Mouse (Mus musculus) embryonic fibroblast, embryonic 13.5 days (primary cell): Measurements from ENCODE around the gene Rad51b. TPM values are rescaled to one million over a fixed set of nuclear protein-coding genes. Genes with fewer than 3 reads are reported as not detected.

ENCODE experiments used
- H3K27ac ChIP-seq: 2 replicates; pipeline ENCODE4 v1.5.1; 2012; ENCODE audit warnings: low read length, control low read depth, inconsistent platforms; ENCODE audit not compliant: insufficient read depth
- H3K4me1 ChIP-seq: 2 replicates; pipeline ENCODE4 v1.6.1; 2011; ENCODE audit warnings: low read length; ENCODE audit not compliant: control insufficient read depth, insufficient read depth
- H3K4me3 ChIP-seq: 2 replicates; pipeline ENCODE4 v1.5.1; 2011; ENCODE audit warnings: mild to moderate bottlenecking, control low read depth, low read length; ENCODE audit not compliant: insufficient read depth
- CTCF ChIP-seq: IDR thresholded peaks from 2 replicates; pipeline ENCODE4 v1.5.1; 2011; ENCODE audit warnings: mild to moderate bottlenecking, control low read depth, low read length, moderate library complexity, borderline replicate concordance; ENCODE audit not compliant: insufficient read depth
- POLR2A ChIP-seq: IDR thresholded peaks from 2 replicates; pipeline ENCODE4 v1.6.1; 2011; ENCODE audit warnings: low read depth, mild to moderate bottlenecking, control low read depth, low read length, moderate library complexity
- polyA plus RNA-seq: library from polyadenylated mRNA; stranded (reverse); fragments of >200 nt; gene quantifications from 2 replicates; pipeline ENCODE4 v1.2.4, GENCODE M21; 2011; ENCODE audit warnings: low read depth; ENCODE audit not compliant: missing spikeins, insufficient read length

The Rad51b gene
- polyA plus RNA-seq, 1 experiment, result 4.0 TPM

GRCm38 (mm10) chr12:79793382-79793781 is 496.3 kb downstream of the Rad51b start:
- H3K27ac ChIP-seq, result no peak overlapping the region
- no peak for TF ChIP-seq POLR2A
- TF ChIP-seq CTCF, result no peak
- H3K4me1 ChIP-seq, result no peaks in the 10 kb centered on the region; the same call in 1 of the 2 replicates
- H3K4me3 ChIP-seq, result no peak overlapping the region

- no peak overlapping the region for H3K4me3 ChIP-seq
- H3K27ac ChIP-seq, result no peak overlapping the region
- TF ChIP-seq CTCF, result no peak
- no peak for TF ChIP-seq POLR2A
- no peaks in the 10 kb centered on the region; the same call in 1 of the 2 replicates for H3K4me1 ChIP-seq
These were observed 497.7 kb downstream of the Rad51b start for GRCm38 (mm10) chr12:79794802-79795201.

DNA sequence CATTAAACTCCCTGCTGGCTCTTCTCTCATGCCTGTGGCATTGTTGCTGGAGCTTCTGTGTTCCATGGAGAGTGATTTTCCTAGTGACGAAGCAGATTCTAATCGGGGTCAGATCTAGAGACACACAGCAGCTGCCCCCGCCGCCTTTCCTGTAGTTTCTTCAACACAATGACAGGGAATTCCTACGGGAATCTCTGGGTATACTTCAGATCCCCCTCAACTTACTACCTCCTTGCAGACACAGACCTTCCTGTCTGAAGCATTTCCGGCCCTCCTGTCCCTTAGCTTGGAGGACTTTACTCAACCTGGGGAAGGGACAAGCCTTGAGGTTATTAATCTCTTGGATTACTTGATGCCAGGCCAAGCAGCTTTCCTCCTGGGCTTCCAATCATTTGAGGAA is 499.2 kb downstream of the Rad51b start:
- Histone ChIP-seq H3K4me3 (no peak overlapping the region), H3K27ac (no peak overlapping the region), H3K4me1 (no peaks in the 10 kb centered on the region; the same call in 1 of the 2 replicates)
- no peak for TF ChIP-seq CTCF
- no peak for TF ChIP-seq POLR2A

DNA sequence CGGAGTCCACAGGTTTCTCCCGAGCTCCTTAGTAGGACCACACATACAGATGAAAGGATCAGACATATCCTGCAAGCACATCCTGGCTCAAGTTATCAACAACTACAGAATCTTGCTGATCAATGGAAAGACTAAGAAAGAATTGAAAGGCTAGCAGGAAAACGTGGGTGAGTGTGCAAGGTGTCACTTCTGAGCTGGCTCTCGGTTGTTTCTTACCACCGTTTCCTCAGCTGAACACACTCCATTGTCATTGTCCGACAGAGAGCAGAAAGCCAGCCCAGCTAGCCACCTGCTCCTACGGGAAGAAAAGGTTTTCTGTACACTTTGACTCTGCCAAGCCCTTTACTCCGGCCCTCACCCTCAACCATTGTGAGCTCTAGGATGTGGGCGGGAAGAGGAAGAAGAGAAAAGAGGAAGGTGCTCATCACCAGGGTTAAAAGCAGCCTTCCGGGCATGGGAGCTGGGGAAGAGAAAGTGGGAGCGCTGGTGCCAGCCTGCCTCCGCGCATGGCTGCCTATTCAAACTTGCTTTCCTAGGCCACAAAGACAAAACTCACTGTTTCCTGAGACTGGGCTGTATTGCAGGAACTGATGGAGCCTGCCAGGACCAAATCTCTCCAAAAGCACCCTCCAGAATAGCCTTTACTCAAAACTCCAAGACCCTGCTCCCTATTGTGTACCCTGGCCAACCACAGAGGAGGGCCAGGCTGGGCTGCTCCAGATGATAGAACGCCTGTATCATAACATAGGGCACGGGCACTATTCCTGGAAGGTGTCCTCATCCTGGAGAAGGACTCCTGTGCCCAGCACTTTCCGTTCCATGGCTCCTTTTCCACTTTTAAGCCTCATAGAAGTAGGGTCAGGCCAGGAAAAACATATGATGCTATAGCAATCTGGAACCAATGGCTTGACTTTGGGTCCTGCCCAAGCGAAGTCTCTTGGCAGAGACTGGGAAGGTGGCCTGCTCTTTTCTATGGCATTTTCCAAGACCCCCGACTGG is 500.0 kb downstream of the Rad51b start:
- TF ChIP-seq POLR2A (no peak), CTCF (no peak)

GRCm38 (mm10) chr12:79798488-79798887 is 501.4 kb downstream of the Rad51b start:
- no peaks in the 10 kb centered on the region for H3K4me1 ChIP-seq
- H3K4me3 ChIP-seq, result no peak overlapping the region
- no peak overlapping the region for H3K27ac ChIP-seq
- TF ChIP-seq POLR2A (no peak), CTCF (no peak)

More for the DNA sequence above, 500.0 kb downstream of the Rad51b start:
- H3K27ac ChIP-seq, result no peak overlapping the region
- no peaks in the 10 kb centered on the region; the same call in 1 of the 2 replicates for H3K4me1 ChIP-seq
- H3K4me3 ChIP-seq, result no peak overlapping the region

GRCm38 (mm10) chr12:79799370-79799769 is 502.3 kb downstream of the Rad51b start:
- TF ChIP-seq CTCF, result no peak
- TF ChIP-seq POLR2A, result no peak
- no peak overlapping the region for H3K4me3 ChIP-seq
- no peaks in the 10 kb centered on the region for H3K4me1 ChIP-seq
- no peak overlapping the region for H3K27ac ChIP-seq

DNA sequence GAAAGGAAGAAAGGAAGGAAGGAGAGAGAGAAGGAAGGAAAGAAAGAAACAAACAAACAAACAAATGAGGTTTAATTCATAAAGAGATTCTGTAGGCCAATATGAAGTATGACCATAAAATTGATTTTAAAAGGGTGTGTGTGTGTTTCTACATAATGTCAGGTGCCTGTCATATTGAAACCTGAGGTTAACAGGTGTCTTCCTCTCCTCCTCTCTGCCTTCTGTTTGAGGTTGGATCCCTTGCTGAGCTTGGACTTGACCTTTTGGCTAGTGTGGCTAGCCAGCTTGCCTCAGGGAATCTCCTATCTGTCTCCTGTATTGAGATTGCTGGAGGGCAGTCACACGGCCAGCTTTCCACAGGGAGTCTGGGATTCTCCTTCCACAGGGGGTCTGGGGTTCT is 506.6 kb downstream of the Rad51b start:
- H3K4me1 ChIP-seq, result peaks cover 3% of the 10 kb centered on the region; the same call in 1 of the 2 replicates

DNA sequence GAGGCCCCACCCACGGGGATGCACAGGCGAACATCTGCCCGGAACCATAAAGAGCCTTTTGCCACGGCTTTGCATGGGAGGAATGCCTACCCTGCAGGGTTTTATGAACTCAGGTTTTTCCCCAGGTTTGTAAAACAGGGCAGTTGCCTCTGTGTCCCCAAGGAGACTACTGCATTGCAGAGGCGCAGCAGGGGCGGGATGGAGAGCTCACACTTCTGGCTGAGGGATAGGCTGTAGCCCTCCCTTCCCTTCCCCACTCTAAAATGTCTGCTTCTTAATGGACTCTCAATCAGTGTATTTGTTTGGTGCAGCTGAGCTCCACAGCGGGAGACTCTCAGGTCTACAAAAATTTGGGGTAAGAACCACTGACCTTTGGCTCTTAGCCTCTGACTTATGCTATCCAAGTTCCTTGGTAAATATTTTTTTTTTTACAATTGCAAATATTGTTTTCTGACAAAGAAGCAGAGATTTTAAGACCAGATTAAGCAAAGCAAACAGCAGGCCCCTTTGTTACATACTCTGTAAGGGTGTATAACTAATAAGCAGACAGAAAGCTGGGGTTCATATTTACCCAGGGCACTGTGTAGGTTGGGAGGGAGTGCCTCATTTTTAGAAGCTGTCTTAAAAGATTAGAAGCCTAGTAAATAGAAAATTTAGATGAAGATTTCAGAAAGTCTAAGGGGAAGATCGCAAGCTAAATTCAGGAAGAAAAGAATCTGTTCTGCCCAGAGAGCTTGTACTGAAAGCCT is 507.9 kb downstream of the Rad51b start:
- Histone ChIP-seq H3K4me1 (peaks cover 3% of the 10 kb centered on the region; the same call in 1 of the 2 replicates), H3K4me3 (no peak overlapping the region), H3K27ac (no peak overlapping the region)
- TF ChIP-seq POLR2A, result no peak
- TF ChIP-seq CTCF, result no peak

More for the DNA sequence above, 506.6 kb downstream of the Rad51b start:
- Histone ChIP-seq H3K27ac (no peak overlapping the region), H3K4me3 (no peak overlapping the region)
- TF ChIP-seq POLR2A, result no peak
- no peak for TF ChIP-seq CTCF

GRCm38 (mm10) chr12:79806990-79807389 is 509.9 kb downstream of the Rad51b start:
- no peak for TF ChIP-seq CTCF
- TF ChIP-seq POLR2A, result no peak
- Histone ChIP-seq H3K4me1 (peaks cover 3% of the 10 kb centered on the region; the same call in 1 of the 2 replicates), H3K27ac (no peak overlapping the region), H3K4me3 (no peak overlapping the region)

- Histone ChIP-seq H3K27ac (no peak overlapping the region), H3K4me1 (peaks cover 3% of the 10 kb centered on the region; the same call in 1 of the 2 replicates), H3K4me3 (no peak overlapping the region)
- no peak for TF ChIP-seq POLR2A
- TF ChIP-seq CTCF, result no peak
These were observed 510.3 kb downstream of the Rad51b start for GRCm38 (mm10) chr12:79807410-79807847.
